Comparison of ENCODE assay signal across 30 mouse cellular contexts in the genomic region with DNA sequence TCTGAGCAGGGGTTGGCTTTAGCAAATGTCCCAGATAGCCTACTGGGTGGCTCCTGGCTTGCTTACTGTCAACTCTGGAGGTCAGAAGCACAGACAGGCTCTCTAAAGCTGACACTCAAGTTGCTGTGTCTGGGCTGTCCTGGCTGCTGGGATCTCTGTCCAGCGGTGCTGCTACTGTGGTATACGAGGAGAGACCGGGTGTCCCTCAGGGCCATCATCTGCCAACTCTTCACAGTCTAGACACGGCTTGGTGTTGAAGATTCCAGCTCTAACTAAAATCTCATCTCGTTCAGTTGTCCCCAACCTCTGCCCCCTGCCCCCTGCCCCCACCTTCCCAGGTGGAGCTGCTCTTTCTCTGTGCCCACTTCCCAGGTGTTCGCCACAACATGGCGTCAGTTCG.
"Had no signal": no experiment of that assay in that cellular context is flagged by ENCODE, and none has a peak within 500 bp of the region (broad histone marks: within the 10 kb centered on the region; RNA-seq: fewer than 3 reads in every experiment).

No protein-coding gene starts in this region.

- H3K36me3 ChIP-seq: heart, embryonic 12.5 days; heart, embryonic 13.5 days; heart, embryonic 15.5 days; hindbrain, embryonic 10.5 days; hindbrain, embryonic 12.5 days; hindbrain, embryonic 13.5 days; hindbrain, embryonic 15.5 days; intestine, embryonic 15.5 days; kidney, embryonic 15.5 days had no signal

- H3K27me3 ChIP-seq: heart, embryonic 12.5 days; heart, embryonic 13.5 days; heart, embryonic 15.5 days; hindbrain, embryonic 12.5 days; hindbrain, embryonic 13.5 days; hindbrain, embryonic 15.5 days; intestine, embryonic 15.5 days; kidney, embryonic 15.5 days had no signal

- H3K27ac ChIP-seq: heart, embryonic 13.5 days; heart, embryonic 15.5 days; hindbrain, embryonic 10.5 days; hindbrain, embryonic 12.5 days; hindbrain, embryonic 13.5 days; hindbrain, embryonic 14.5 days; hindbrain, embryonic 15.5 days; hindbrain, postnatal 0 days; intestine, embryonic 15.5 days; kidney, embryonic 15.5 days; kidney, postnatal 0 days; layer of hippocampus, adult 2 months; left cerebral cortex, adult 2 months had no signal

- H3K4me1 ChIP-seq: hindbrain, embryonic 10.5 days; hindbrain, embryonic 15.5 days; intestine, embryonic 15.5 days had no signal

- H3K4me3 ChIP-seq: heart, embryonic 12.5 days; heart, embryonic 13.5 days; heart, embryonic 15.5 days; hindbrain, embryonic 10.5 days; hindbrain, embryonic 12.5 days; hindbrain, embryonic 13.5 days; hindbrain, embryonic 15.5 days; intestine, embryonic 15.5 days; kidney, embryonic 15.5 days; layer of hippocampus, adult 2 months; left cerebral cortex, adult 2 months had no signal

- H3K9me3 ChIP-seq: heart, embryonic 12.5 days; heart, embryonic 13.5 days; heart, embryonic 15.5 days; hindbrain, embryonic 10.5 days; hindbrain, embryonic 12.5 days; hindbrain, embryonic 13.5 days; hindbrain, embryonic 15.5 days; intestine, embryonic 15.5 days; kidney, embryonic 15.5 days had no signal

- DNase-seq: heart, postnatal 10 days; heart, postnatal 14 days; heart, postnatal 36 days; heart, postnatal 4 days; kidney, adult 11 months; kidney, adult 18-20 months; kidney, adult 2 months; kidney, adult 8-10 months; kidney, adult 9 months; kidney, postnatal 10 days; kidney, postnatal 14 days; kidney, postnatal 25 days; kidney, postnatal 36 days; kidney, postnatal 4 days; layer of hippocampus, adult 9-11 months; layer of hippocampus, postnatal 36 days had no signal
